Mouse (Mus musculus): ENCODE results near the gene Slc35a3. TPM values are rescaled to one million over a fixed set of nuclear protein-coding genes. Genes with fewer than 3 reads are reported as not detected.

Gene Slc35a3
- total RNA-seq, 2 experiments from 2014 or later, result 14.6 to 15.8 TPM

DNA sequence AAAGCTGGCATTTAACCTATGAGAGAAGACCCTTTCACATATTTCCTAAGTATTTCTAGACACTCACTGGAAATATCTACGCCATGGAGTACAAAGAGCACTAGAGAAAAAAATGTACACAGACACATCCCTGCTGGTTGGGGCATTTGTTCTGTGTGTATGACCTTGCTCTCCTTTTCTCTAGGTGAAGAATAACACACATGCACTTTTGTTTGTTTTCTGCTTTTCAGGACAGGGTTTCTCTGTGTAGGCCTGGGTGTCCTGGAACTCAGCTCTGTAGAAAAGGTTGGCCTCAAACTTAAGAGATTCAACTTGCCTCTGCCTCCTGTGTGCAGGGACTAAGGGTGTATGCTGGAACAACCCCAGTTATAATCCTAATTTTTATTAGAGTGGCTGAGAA lies 66.2 kb downstream of the Slc35a3 start:
- DNase-seq, result no peak
- intact Hi-C loops (cut with DNase I), result no loop called here

- intact Hi-C loops (cut with DNase I), result no loop called here
Observed at GRCm38 (mm10) chr3:116642373-116642772, 70.3 kb downstream of the Slc35a3 start.

GRCm38 (mm10) chr3:116641811-116642371 lies 70.7 kb downstream of the Slc35a3 start:
- intact Hi-C loops (cut with DNase I), result no loop called here
- no peak for DNase-seq

More at GRCm38 (mm10) chr3:116642373-116642772, 70.3 kb downstream of the Slc35a3 start:
- no peak for DNase-seq

DNA sequence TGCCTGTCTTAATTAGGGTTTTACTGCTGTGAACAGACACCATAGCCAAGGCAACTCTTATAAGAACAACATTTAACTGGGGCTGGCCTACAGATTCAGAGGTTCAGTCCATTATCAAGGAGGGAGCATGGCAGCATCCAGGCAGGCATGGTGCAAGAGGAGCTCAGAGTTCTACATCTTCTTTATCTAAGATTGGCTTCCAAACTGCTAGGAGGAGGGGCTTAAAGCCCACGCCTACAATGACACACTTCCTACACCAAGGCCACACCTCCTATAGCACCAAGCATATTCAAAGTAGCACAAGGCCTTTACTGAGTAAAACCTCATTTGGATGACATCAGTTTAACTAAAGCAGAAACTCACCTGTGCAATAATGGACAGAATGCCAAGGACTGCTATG lies 72.6 kb downstream of the Slc35a3 start:
- intact Hi-C loops (cut with DNase I), result no loop called here
- no peak for DNase-seq

DNA sequence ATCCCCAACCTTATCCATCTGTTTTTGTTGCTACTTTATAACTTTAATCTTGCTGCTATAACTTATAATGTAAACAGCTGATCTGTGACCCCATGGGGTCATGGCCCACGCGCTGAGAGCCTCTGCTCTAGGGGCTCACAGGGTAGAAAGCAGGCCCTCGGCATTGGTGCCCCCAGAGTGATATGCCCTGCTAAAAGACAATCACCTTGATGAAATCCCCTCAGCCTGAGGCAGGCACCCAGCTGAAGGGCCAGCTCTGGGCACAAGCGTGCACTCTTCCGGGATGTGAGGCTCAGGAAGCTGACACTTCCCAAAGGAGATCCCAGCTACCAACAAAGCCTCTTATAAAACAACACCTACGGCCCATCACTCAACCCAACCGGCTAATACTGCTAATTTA lies 74.1 kb downstream of the Slc35a3 start:
- no peak for DNase-seq
- intact Hi-C loops (cut with DNase I), result no loop called here

DNA sequence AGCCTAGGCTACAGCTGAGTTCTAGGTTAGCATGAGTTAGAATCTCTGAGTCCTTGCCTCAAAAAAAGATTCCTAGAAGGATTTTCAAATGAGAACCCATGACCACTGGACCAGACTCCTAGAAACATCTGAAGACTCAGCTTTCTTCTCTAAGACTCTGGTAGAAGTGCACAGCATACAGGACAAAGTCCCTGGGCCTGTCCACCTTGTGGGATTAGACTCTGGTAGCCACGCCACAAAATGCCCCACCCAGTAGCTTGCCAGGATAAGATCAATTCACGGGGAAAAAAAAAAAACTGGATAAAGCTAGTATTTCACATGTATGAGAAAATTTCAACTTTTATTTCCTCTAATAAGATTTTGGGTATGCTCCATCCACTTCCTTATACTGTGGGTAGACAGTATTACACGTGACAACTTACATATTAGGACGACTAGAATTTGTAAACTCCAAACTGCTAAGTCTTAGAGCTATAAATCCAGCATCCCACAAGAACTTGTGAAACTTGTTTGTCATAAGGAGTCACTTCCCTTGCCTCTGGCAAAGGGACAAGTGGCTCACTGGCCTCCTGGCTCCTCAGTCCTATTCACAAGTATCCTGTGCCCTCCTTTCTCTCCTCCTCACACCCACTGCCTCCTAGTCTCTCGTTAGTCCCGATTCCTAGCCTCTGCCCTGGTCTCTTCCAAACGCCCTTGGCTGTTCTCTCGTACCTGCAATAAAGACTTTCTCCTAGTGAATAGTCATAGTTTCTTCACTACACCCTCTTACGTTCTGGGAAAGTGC lies 74.7 kb downstream of the Slc35a3 start:
- DNase-seq, result no peak
- intact Hi-C loops (cut with DNase I), result no loop called here

- DNase-seq, result no peak
- intact Hi-C loops (cut with DNase I), result no loop called here
Observed at GRCm38 (mm10) chr3:116635799-116636198, 76.8 kb downstream of the Slc35a3 start.

GRCm38 (mm10) chr3:116634853-116635252 lies 77.8 kb downstream of the Slc35a3 start:
- DNase-seq, result no peak
- intact Hi-C loops (cut with DNase I), result no loop called here

- intact Hi-C loops (cut with DNase I), result no loop called here
- no peak for DNase-seq
Observed at GRCm38 (mm10) chr3:116634091-116634490, 78.5 kb downstream of the Slc35a3 start.

DNA sequence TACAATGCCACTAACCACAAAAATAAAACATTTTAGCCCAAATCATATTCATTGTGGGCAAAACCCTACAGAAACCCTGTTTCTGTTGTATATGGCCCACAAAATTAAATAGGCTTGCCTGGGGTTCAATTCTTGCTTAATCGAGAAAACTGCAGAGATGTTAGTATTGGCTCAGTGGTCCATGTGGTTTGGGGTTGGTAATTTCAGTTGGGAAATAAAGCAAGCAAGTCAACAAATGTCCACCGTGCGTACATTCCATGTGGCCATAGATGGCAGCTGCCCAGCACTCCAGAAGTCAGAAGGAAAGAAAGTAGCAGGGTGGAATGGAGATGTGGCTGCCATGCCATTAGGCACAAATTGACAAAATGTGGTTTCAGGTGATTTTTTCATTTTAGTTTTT lies 79.7 kb downstream of the Slc35a3 start:
- DNase-seq, result no peak
- intact Hi-C loops (cut with DNase I), result no loop called here

GRCm38 (mm10) chr3:116631459-116631858 lies 81.2 kb downstream of the Slc35a3 start:
- no peak for DNase-seq
- intact Hi-C loops (cut with DNase I), result no loop called here

GRCm38 (mm10) chr3:116622641-116623040 lies 90.0 kb downstream of the Slc35a3 start:
- DNase-seq, result no peak
- intact Hi-C loops (cut with DNase I), result no loop called here

GRCm38 (mm10) chr3:116620636-116621370 lies 91.8 kb downstream of the Slc35a3 start:
- intact Hi-C loops (cut with DNase I), result no loop called here
- DNase-seq, result no peak

Other genes starting within 250 kb of the Slc35a3 start
- 10 to 100 TPM; 67.5 to 71.1 TPM for gene Rtca, start 204.6 kb downstream of the Slc35a3 start, total RNA-seq (2021)
- 10 to 100 TPM; 13.8 to 16.2 TPM for gene Dbt, start 199.8 kb downstream of the Slc35a3 start, total RNA-seq (2021)
- not detected for gene Lrrc39, start 149.9 kb downstream of the Slc35a3 start, total RNA-seq (2021)
- 10 to 100 TPM; 11.5 to 12.3 TPM for gene Sass6, start 117.8 kb downstream of the Slc35a3 start, total RNA-seq (2021)
- gene Trmt13, start 98.2 kb downstream of the Slc35a3 start, total RNA-seq (2021), result 10 to 100 TPM; 17.9 to 20.0 TPM
- 10 to 100 TPM; 49.7 to 55.7 TPM for gene Mfsd14a, start 50.2 kb downstream of the Slc35a3 start, total RNA-seq (2021)
- gene Gm43191, start 31.6 kb downstream of the Slc35a3 start, total RNA-seq (2021), result under 1 TPM in 1 of 2 experiments, not detected in 1; 0.68 TPM
- gene Agl, start 95.3 kb upstream of the Slc35a3 start, total RNA-seq (2021), result 10 to 100 TPM; 30.8 to 31.0 TPM
- gene Frrs1, start 146.6 kb upstream of the Slc35a3 start, total RNA-seq (2021), result 1 to 10 TPM; 1.2 to 3.0 TPM

Measured in left cerebral cortex, postnatal 4 days (tissue).